10 mouse cellular contexts compared by ENCODE assay signal in genomic region chr8:69888902-69889301, GRCm38 (mm10). TPM values are rescaled to one million over a fixed set of nuclear protein-coding genes. Genes with fewer than 3 reads are reported as not detected.
A peak's percentile ranks its signal among the peaks of the same experiment; 100 is the strongest.
DNase-seq lines count a peak whose midpoint lies in the region; ATAC-seq and TF ChIP-seq lines count a peak whose summit lies in the region.
"Had no signal": no experiment of that assay in that cellular context is flagged by ENCODE, and none has a peak within 500 bp of the region (broad histone marks: within the 10 kb centered on the region; RNA-seq: fewer than 3 reads in every experiment).

No protein-coding gene starts in this region.

- H3K4me2 ChIP-seq in forebrain, embryonic 16.5 days (ENCODE audit: low read length) = peak overlapping the region; percentile 24
- peak overlapping the region; percentile 29 for H3K4me2 ChIP-seq in liver, embryonic 15.5 days

- WGBS in heart, embryonic 10.5 days = 6% methylated on average over 31 of the region's 32 CpGs
- under 1% methylated on average over 25 of the region's 32 CpGs for WGBS in forebrain, embryonic 16.5 days
- 6% methylated on average over 32 of the region's 32 CpGs for WGBS in liver, embryonic 15.5 days (ENCODE audit: insufficient replicate concordance)

- H3K36me3 ChIP-seq in heart, embryonic 10.5 days = peaks cover 21% of the 10 kb centered on the region
- H3K36me3 ChIP-seq in ES-Bruce4 (ENCODE audit: control insufficient read depth, insufficient read depth, low read length, poor library complexity, severe bottlenecking) = no peaks in the 10 kb centered on the region
- H3K36me3 ChIP-seq in forebrain, embryonic 16.5 days (ENCODE audit: control insufficient read depth, insufficient read depth) = no peaks in the 10 kb centered on the region
- H3K36me3 ChIP-seq in liver, embryonic 15.5 days (replicated peaks) = peaks cover 8% of the 10 kb centered on the region

- peak overlapping the region; percentile 13 for H3K9ac ChIP-seq in ES-Bruce4 (ENCODE audit: low read depth, poor library complexity, severe bottlenecking)
- H3K9ac ChIP-seq in forebrain, embryonic 16.5 days (replicated peaks; ENCODE audit: low read depth, low read length) = 0 out of 2 replicates have a peak overlapping the region, but pooled peaks have one; percentile 0
- H3K9ac ChIP-seq in liver, embryonic 15.5 days = no peak overlapping the region

- no peak for TF ChIP-seq EP300 in ES-Bruce4 (IDR thresholded peaks at IDR 0.05; ENCODE audit: insufficient read depth, low read depth, low read length)

- no peak for TF ChIP-seq POLR2A in ES-Bruce4 (IDR thresholded peaks at IDR 0.05; ENCODE audit: insufficient read depth, low read length)

- H3K4me3 ChIP-seq in heart, embryonic 10.5 days = peak overlapping the region; percentile 52
- peak overlapping the region; percentile 51 for H3K4me3 ChIP-seq in ES-Bruce4 (ENCODE audit: low read depth, low read length)
- peak overlapping the region; percentile 17; the same call in 1 of the 2 replicates for H3K4me3 ChIP-seq in forebrain, embryonic 16.5 days (replicated peaks; ENCODE audit: low read length)
- peak overlapping the region; percentile 14; the same call in 1 of the 2 replicates for H3K4me3 ChIP-seq in liver, embryonic 15.5 days (replicated peaks)

- peaks cover 45% of the 10 kb centered on the region for H3K4me1 ChIP-seq in heart, embryonic 10.5 days
- no peaks in the 10 kb centered on the region for H3K4me1 ChIP-seq in ES-Bruce4 (ENCODE audit: control insufficient read depth, insufficient read depth, low read length)
- H3K4me1 ChIP-seq in forebrain, embryonic 16.5 days (replicated peaks; ENCODE audit: control insufficient read depth, insufficient read depth, low read length) = peaks cover 42% of the 10 kb centered on the region
- H3K4me1 ChIP-seq in liver, embryonic 15.5 days (replicated peaks) = peaks cover 21% of the 10 kb centered on the region

- H3K9me3 ChIP-seq in heart, embryonic 10.5 days = no peaks in the 10 kb centered on the region
- H3K9me3 ChIP-seq in ES-Bruce4 (replicated peaks; ENCODE audit: control insufficient read depth, insufficient read depth, low read length, poor library complexity, severe bottlenecking) = no peaks in the 10 kb centered on the region
- H3K9me3 ChIP-seq in forebrain, embryonic 16.5 days (ENCODE audit: control insufficient read depth, low read length) = no peaks in the 10 kb centered on the region
- no peaks in the 10 kb centered on the region for H3K9me3 ChIP-seq in liver, embryonic 15.5 days (replicated peaks)

- H3K27ac ChIP-seq in heart, embryonic 10.5 days = 0 out of 2 replicates have a peak overlapping the region, but pooled peaks have one; percentile 25
- no peak overlapping the region for H3K27ac ChIP-seq in ES-Bruce4 (ENCODE audit: insufficient read depth, low read length)
- no peak overlapping the region for H3K27ac ChIP-seq in forebrain, embryonic 16.5 days (ENCODE audit: low read length)
- H3K27ac ChIP-seq in liver, embryonic 15.5 days (replicated peaks) = no peak overlapping the region

- no peak for ATAC-seq in forebrain, embryonic 16.5 days
- no peak for ATAC-seq in liver, embryonic 15.5 days (ENCODE audit: insufficient read depth)
- no peak for ATAC-seq in erythroid progenitor cell, adult 5-6 weeks (replicated peaks; ENCODE audit: low FRiP score, poor library complexity, severe bottlenecking)
- no peak for ATAC-seq in megakaryocyte-erythroid progenitor cell, adult 5-6 weeks (replicated peaks; ENCODE audit: low FRiP score, low TSS enrichment, poor library complexity, severe bottlenecking)

- DNase-seq in heart, embryonic 10.5 days (ENCODE audit: low spot score) = no peak
- no peak for DNase-seq in heart, adult 8-10 months (ENCODE audit: low spot score)
- no peak for DNase-seq in adipocyte (ENCODE audit: low spot score)
- DNase-seq: cerebellum, adult 11 months had no signal

- TF ChIP-seq CTCF in ES-Bruce4 (IDR thresholded peaks at IDR 0.05; ENCODE audit: low read depth, low read length) = no peak

- H3K27me3 ChIP-seq in heart, embryonic 10.5 days (ENCODE audit: insufficient read depth, poor library complexity, severe bottlenecking) = peaks cover 80% of the 10 kb centered on the region
- 0 out of 2 replicates have a peak, but pooled peaks cover 2% of the 10 kb centered on the region for H3K27me3 ChIP-seq in ES-Bruce4 (ENCODE audit: control insufficient read depth, insufficient read depth, low read length, poor library complexity, severe bottlenecking)
- H3K27me3 ChIP-seq in forebrain, embryonic 16.5 days (replicated peaks; ENCODE audit: control insufficient read depth, insufficient read depth, low read length) = peaks cover 59% of the 10 kb centered on the region
- peaks cover 75% of the 10 kb centered on the region for H3K27me3 ChIP-seq in liver, embryonic 15.5 days
- H3K27me3 ChIP-seq: CH12.LX had no signal

RNA-seq across cellular contexts. Expression of gene Cilp2, which starts 1.4 kb away (rescaled TPM):
- 0.48 and 0.63 TPM in 2 replicates for polyA plus RNA-seq in heart, embryonic 10.5 days (2016; fragmentation: Nextera tagmentation; extraction: Ambion mirVana)
- 1 to 10 TPM; 1.3 to 3.1 (median 2.4) TPM for total RNA-seq in heart, adult 8-10 months (2022)
- polyA plus RNA-seq in ES-Bruce4 (2011; ENCODE audit: insufficient read depth, insufficient read length, low read depth, missing spikeins) = 0.96 and 1.2 TPM in 2 replicates
- polyA plus RNA-seq in forebrain, embryonic 16.5 days (2015; fragmentation: Nextera tagmentation; extraction: Ambion mirVana) = 4.9 and 5.0 TPM in 2 replicates
- 0.03 and 0.06 TPM in 2 replicates for polyA plus RNA-seq in liver, embryonic 15.5 days (2015; fragmentation: Nextera tagmentation; extraction: Ambion mirVana)
- not detected in 2 replicates for total RNA-seq in erythroid progenitor cell, adult 5-6 weeks (2015; ENCODE audit: low replicate concordance)
- total RNA-seq in erythroid progenitor cell, adult 5-6 weeks (2017; ENCODE audit: low replicate concordance) = not detected in 2 replicates
- not detected in 2 replicates for total RNA-seq in megakaryocyte-erythroid progenitor cell, adult 5-6 weeks (2014; fragmentation: Nextera tagmentation)
- not detected in 2 replicates for total RNA-seq in megakaryocyte-erythroid progenitor cell, adult 5-6 weeks (2017)

RNA-seq across cellular contexts. Expression of gene Tssk6, which starts 13.1 kb away (rescaled TPM):
- 2.7 and 2.9 TPM in 2 replicates for polyA plus RNA-seq in heart, embryonic 10.5 days (2016; fragmentation: Nextera tagmentation; extraction: Ambion mirVana)
- under 1 TPM in 1 of 4 experiments, not detected in 3; 0.19 TPM for total RNA-seq in heart, adult 8-10 months (2022)
- polyA plus RNA-seq in ES-Bruce4 (2011; ENCODE audit: insufficient read depth, insufficient read length, low read depth, missing spikeins) = not detected in 2 replicates
- 2.7 and 2.8 TPM in 2 replicates for polyA plus RNA-seq in forebrain, embryonic 16.5 days (2015; fragmentation: Nextera tagmentation; extraction: Ambion mirVana)
- 2.1 TPM in 2 replicates for polyA plus RNA-seq in liver, embryonic 15.5 days (2015; fragmentation: Nextera tagmentation; extraction: Ambion mirVana)
- total RNA-seq in erythroid progenitor cell, adult 5-6 weeks (2015; ENCODE audit: low replicate concordance) = not detected in 2 replicates
- total RNA-seq in erythroid progenitor cell, adult 5-6 weeks (2017; ENCODE audit: low replicate concordance) = not detected in 2 replicates
- total RNA-seq in megakaryocyte-erythroid progenitor cell, adult 5-6 weeks (2014; fragmentation: Nextera tagmentation) = 1.4 TPM in 1 of 2 replicates, not detected in the other
- 0.15 TPM in 1 of 2 replicates, not detected in the other for total RNA-seq in megakaryocyte-erythroid progenitor cell, adult 5-6 weeks (2017)

RNA-seq across cellular contexts. Expression of gene Ndufa13, which starts 13.5 kb away (rescaled TPM):
- polyA plus RNA-seq in heart, embryonic 10.5 days (2016; fragmentation: Nextera tagmentation; extraction: Ambion mirVana) = 217 and 256 TPM in 2 replicates
- 100 to 1,000 TPM; 373 to 528 (median 455) TPM for total RNA-seq in heart, adult 8-10 months (2022)
- 70.5 and 70.8 TPM in 2 replicates for polyA plus RNA-seq in ES-Bruce4 (2011; ENCODE audit: insufficient read depth, insufficient read length, low read depth, missing spikeins)
- 144 and 145 TPM in 2 replicates for polyA plus RNA-seq in forebrain, embryonic 16.5 days (2015; fragmentation: Nextera tagmentation; extraction: Ambion mirVana)
- 89.7 and 96.9 TPM in 2 replicates for polyA plus RNA-seq in liver, embryonic 15.5 days (2015; fragmentation: Nextera tagmentation; extraction: Ambion mirVana)
- total RNA-seq in erythroid progenitor cell, adult 5-6 weeks (2015; ENCODE audit: low replicate concordance) = 20.5 and 29.6 TPM in 2 replicates
- total RNA-seq in erythroid progenitor cell, adult 5-6 weeks (2017; ENCODE audit: low replicate concordance) = 29.0 and 40.8 TPM in 2 replicates
- 110 and 122 TPM in 2 replicates for total RNA-seq in megakaryocyte-erythroid progenitor cell, adult 5-6 weeks (2014; fragmentation: Nextera tagmentation)
- total RNA-seq in megakaryocyte-erythroid progenitor cell, adult 5-6 weeks (2017) = 91.6 and 99.6 TPM in 2 replicates

RNA-seq across cellular contexts. Expression of gene Yjefn3, which starts 13.6 kb away (rescaled TPM):
- polyA plus RNA-seq in heart, embryonic 10.5 days (2016; fragmentation: Nextera tagmentation; extraction: Ambion mirVana) = 6.7 and 8.7 TPM in 2 replicates
- total RNA-seq in heart, adult 8-10 months (2022) = 10 to 100 TPM in 3 of 4 experiments, 1 to 10 TPM in 1; 9.5 to 16.7 (median 13.2) TPM
- 3.4 and 4.2 TPM in 2 replicates for polyA plus RNA-seq in ES-Bruce4 (2011; ENCODE audit: insufficient read depth, insufficient read length, low read depth, missing spikeins)
- 6.7 and 10.1 TPM in 2 replicates for polyA plus RNA-seq in forebrain, embryonic 16.5 days (2015; fragmentation: Nextera tagmentation; extraction: Ambion mirVana)
- polyA plus RNA-seq in liver, embryonic 15.5 days (2015; fragmentation: Nextera tagmentation; extraction: Ambion mirVana) = 0.51 and 0.54 TPM in 2 replicates
- not detected in 2 replicates for total RNA-seq in erythroid progenitor cell, adult 5-6 weeks (2015; ENCODE audit: low replicate concordance)
- total RNA-seq in erythroid progenitor cell, adult 5-6 weeks (2017; ENCODE audit: low replicate concordance) = not detected in 2 replicates
- total RNA-seq in megakaryocyte-erythroid progenitor cell, adult 5-6 weeks (2014; fragmentation: Nextera tagmentation) = not detected in 2 replicates
- not detected in 2 replicates for total RNA-seq in megakaryocyte-erythroid progenitor cell, adult 5-6 weeks (2017)

RNA-seq across cellular contexts. Expression of gene Pbx4, which starts 56.6 kb away (rescaled TPM):
- 5.6 and 6.3 TPM in 2 replicates for polyA plus RNA-seq in heart, embryonic 10.5 days (2016; fragmentation: Nextera tagmentation; extraction: Ambion mirVana)
- total RNA-seq in heart, adult 8-10 months (2022) = under 1 TPM in 2 of 4 experiments, not detected in 2; 0.29 to 1.00 TPM
- polyA plus RNA-seq in ES-Bruce4 (2011; ENCODE audit: insufficient read depth, insufficient read length, low read depth, missing spikeins) = 22.4 and 26.7 TPM in 2 replicates
- 47.2 and 48.0 TPM in 2 replicates for polyA plus RNA-seq in forebrain, embryonic 16.5 days (2015; fragmentation: Nextera tagmentation; extraction: Ambion mirVana)
- polyA plus RNA-seq in liver, embryonic 15.5 days (2015; fragmentation: Nextera tagmentation; extraction: Ambion mirVana) = 2.0 and 2.4 TPM in 2 replicates
- 4.2 TPM in 1 of 2 replicates, not detected in the other for total RNA-seq in erythroid progenitor cell, adult 5-6 weeks (2015; ENCODE audit: low replicate concordance)
- 2.1 and 8.2 TPM in 2 replicates for total RNA-seq in erythroid progenitor cell, adult 5-6 weeks (2017; ENCODE audit: low replicate concordance)
- 65.9 and 72.8 TPM in 2 replicates for total RNA-seq in megakaryocyte-erythroid progenitor cell, adult 5-6 weeks (2014; fragmentation: Nextera tagmentation)
- total RNA-seq in megakaryocyte-erythroid progenitor cell, adult 5-6 weeks (2017) = 20.7 and 33.7 TPM in 2 replicates
